Mouse (Mus musculus): ENCODE data around the gene Cacna1h. TPM values are rescaled to one million over a fixed set of nuclear protein-coding genes. Genes with fewer than 3 reads are reported as not detected.

Gene Cacna1h
- polyA plus RNA-seq, 1 experiment = 78.4 TPM

- no peaks in the 10 kb centered on the region for H3K36me3 ChIP-seq (ENCODE audit: control insufficient read depth, insufficient read depth, low read length)
- H3K27ac ChIP-seq (ENCODE audit: control insufficient read depth, insufficient read depth, low read depth, low read length) = no peak overlapping the region
- no peak overlapping the region for H3K4me3 ChIP-seq (ENCODE audit: control insufficient read depth, low read depth, low read length)
- no peaks in the 10 kb centered on the region for H3K4me1 ChIP-seq (ENCODE audit: control insufficient read depth, insufficient read depth, low read length)
- H3K27me3 ChIP-seq (ENCODE audit: control insufficient read depth, insufficient read depth, low read length) = no peaks in the 10 kb centered on the region
- no peak for TF ChIP-seq POLR2A (IDR thresholded peaks at IDR 0.05; ENCODE audit: control insufficient read depth, low read depth, low read length)
These were observed 12.3 kb upstream of the Cacna1h start for GRCm38 (mm10) chr17:25445841-25446240.

DNA sequence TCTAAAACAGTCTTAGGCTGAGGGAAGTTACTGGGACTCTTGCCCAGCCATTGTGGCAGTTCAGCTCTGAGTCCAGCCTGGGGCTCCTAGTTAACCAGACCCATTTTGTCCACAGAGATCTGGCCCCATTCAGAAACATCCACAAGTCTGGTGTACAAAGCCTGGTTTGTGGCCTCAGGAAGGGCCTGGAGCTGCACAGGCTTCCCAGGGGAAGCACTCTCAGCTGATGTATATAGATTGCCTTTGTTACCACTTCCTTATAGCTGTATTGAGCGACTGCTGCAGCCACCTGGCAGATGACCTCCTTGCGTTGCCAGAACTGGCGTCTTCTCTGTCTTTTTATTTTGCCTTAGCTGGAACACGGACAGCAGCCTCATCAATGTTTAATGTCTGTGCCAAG, 11.5 kb upstream of the Cacna1h start:
- H3K36me3 ChIP-seq (ENCODE audit: control insufficient read depth, insufficient read depth, low read length) = no peaks in the 10 kb centered on the region
- no peak overlapping the region for H3K27ac ChIP-seq (ENCODE audit: control insufficient read depth, insufficient read depth, low read depth, low read length)

GRCm38 (mm10) chr17:25442889-25443288, 9.3 kb upstream of the Cacna1h start:
- Histone ChIP-seq H3K4me3 (ENCODE audit: control insufficient read depth, low read depth, low read length) (no peak overlapping the region), H3K36me3 (ENCODE audit: control insufficient read depth, insufficient read depth, low read length) (no peaks in the 10 kb centered on the region), H3K4me1 (ENCODE audit: control insufficient read depth, insufficient read depth, low read length) (no peaks in the 10 kb centered on the region), H3K27me3 (ENCODE audit: control insufficient read depth, insufficient read depth, low read length) (no peaks in the 10 kb centered on the region), H3K27ac (ENCODE audit: control insufficient read depth, insufficient read depth, low read depth, low read length) (no peak overlapping the region)
- TF ChIP-seq POLR2A (IDR thresholded peaks at IDR 0.05; ENCODE audit: control insufficient read depth, low read depth, low read length) (no peak), CTCF (IDR thresholded peaks at IDR 0.05; ENCODE audit: control insufficient read depth, insufficient read depth, insufficient replicate concordance, low read depth, low read length) (no peak)

More for the DNA sequence above, 11.5 kb upstream of the Cacna1h start:
- TF ChIP-seq CTCF (IDR thresholded peaks at IDR 0.05; ENCODE audit: control insufficient read depth, insufficient read depth, insufficient replicate concordance, low read depth, low read length) (no peak), POLR2A (IDR thresholded peaks at IDR 0.05; ENCODE audit: control insufficient read depth, low read depth, low read length) (no peak)
- Histone ChIP-seq H3K4me3 (ENCODE audit: control insufficient read depth, low read depth, low read length) (no peak overlapping the region), H3K27me3 (ENCODE audit: control insufficient read depth, insufficient read depth, low read length) (no peaks in the 10 kb centered on the region), H3K4me1 (ENCODE audit: control insufficient read depth, insufficient read depth, low read length) (no peaks in the 10 kb centered on the region)

DNA sequence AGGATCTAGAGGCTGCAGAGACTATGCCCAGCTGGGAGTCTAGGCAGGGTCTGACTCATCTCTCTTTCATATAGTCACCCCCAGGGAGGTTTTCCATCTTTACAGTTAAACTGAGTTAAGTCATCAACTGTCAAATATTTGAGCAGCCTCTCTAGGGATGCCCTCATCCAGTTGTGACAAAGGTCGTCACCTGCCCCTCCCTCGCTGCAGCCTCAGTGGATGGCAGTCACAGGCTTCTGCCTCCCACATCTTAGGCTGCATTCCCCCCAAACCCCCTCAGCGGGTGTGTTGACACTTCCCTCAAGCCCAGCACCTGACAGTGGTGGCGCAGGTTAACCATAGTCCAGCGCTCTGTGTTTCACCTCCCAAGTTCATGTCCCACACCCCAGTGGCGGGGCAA, 7.8 kb upstream of the Cacna1h start:
- no peak overlapping the region for H3K27ac ChIP-seq (ENCODE audit: control insufficient read depth, insufficient read depth, low read depth, low read length)
- no peaks in the 10 kb centered on the region for H3K4me1 ChIP-seq (ENCODE audit: control insufficient read depth, insufficient read depth, low read length)
- TF ChIP-seq CTCF (IDR thresholded peaks at IDR 0.05; ENCODE audit: control insufficient read depth, insufficient read depth, insufficient replicate concordance, low read depth, low read length) = no peak
- no peak for TF ChIP-seq POLR2A (IDR thresholded peaks at IDR 0.05; ENCODE audit: control insufficient read depth, low read depth, low read length)

GRCm38 (mm10) chr17:25433223-25433616, 363 bp downstream of the Cacna1h start:
- H3K36me3 ChIP-seq (ENCODE audit: control insufficient read depth, insufficient read depth, low read length) = no peaks in the 10 kb centered on the region
- H3K4me3 ChIP-seq (ENCODE audit: control insufficient read depth, low read depth, low read length) = peak overlapping the region; percentile 89
- no peak for TF ChIP-seq CTCF (IDR thresholded peaks at IDR 0.05; ENCODE audit: control insufficient read depth, insufficient read depth, insufficient replicate concordance, low read depth, low read length)
- TF ChIP-seq POLR2A (IDR thresholded peaks at IDR 0.05; ENCODE audit: control insufficient read depth, low read depth, low read length) = no peak
- H3K27ac ChIP-seq (ENCODE audit: control insufficient read depth, insufficient read depth, low read depth, low read length) = no peak overlapping the region
- H3K27me3 ChIP-seq (ENCODE audit: control insufficient read depth, insufficient read depth, low read length) = no peaks in the 10 kb centered on the region
- peaks cover 19% of the 10 kb centered on the region for H3K4me1 ChIP-seq (ENCODE audit: control insufficient read depth, insufficient read depth, low read length)

More for the DNA sequence above, 7.8 kb upstream of the Cacna1h start:
- Histone ChIP-seq H3K4me3 (ENCODE audit: control insufficient read depth, low read depth, low read length) (no peak overlapping the region), H3K36me3 (ENCODE audit: control insufficient read depth, insufficient read depth, low read length) (no peaks in the 10 kb centered on the region), H3K27me3 (ENCODE audit: control insufficient read depth, insufficient read depth, low read length) (no peaks in the 10 kb centered on the region)

DNA sequence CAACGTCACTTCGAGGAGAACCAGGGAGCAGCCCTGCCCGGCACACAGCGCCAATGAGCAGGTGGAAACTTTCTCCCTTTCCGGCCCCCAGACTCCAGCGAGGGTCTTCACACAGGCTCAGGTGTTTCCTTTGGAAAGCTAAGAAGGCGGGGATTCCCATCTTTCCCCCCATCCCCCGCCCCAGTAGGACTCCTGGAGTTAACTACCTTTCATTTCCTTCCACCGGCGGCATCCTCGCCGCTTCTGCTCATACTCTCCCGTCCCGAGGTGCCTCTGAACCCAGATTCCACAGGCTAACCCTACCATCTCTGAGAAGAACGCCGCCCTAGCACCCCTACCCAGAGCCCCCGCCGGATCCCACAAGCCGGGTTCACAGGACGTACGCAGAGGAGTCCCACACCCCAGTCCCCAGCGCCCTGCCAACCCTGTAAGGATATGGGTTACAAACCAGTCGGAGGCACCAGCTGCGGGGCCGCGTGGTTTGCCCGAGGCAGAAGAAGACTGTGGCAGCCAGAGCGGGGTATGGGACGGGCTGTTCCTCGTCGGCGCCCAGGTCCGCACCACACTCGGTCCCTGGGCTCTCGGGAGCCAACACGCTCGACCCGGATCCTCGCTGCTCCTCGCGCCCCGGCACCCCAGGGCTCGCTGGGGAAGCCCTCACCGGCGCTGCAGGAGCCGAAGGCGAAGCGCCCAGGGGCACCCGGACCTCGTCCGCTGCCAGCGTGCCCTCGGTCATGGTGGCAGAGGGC, 976 bp downstream of the Cacna1h start:
- peaks cover 19% of the 10 kb centered on the region for H3K4me1 ChIP-seq (ENCODE audit: control insufficient read depth, insufficient read depth, low read length)
- H3K27me3 ChIP-seq (ENCODE audit: control insufficient read depth, insufficient read depth, low read length) = no peaks in the 10 kb centered on the region
- H3K4me3 ChIP-seq (ENCODE audit: control insufficient read depth, low read depth, low read length) = peak overlapping the region; percentile 89
- peak; percentile 27; the same call in 1 of the 2 replicates for TF ChIP-seq POLR2A (IDR thresholded peaks at IDR 0.05; ENCODE audit: control insufficient read depth, low read depth, low read length)
- TF ChIP-seq CTCF (IDR thresholded peaks at IDR 0.05; ENCODE audit: control insufficient read depth, insufficient read depth, insufficient replicate concordance, low read depth, low read length) = no peak
- no peak overlapping the region for H3K27ac ChIP-seq (ENCODE audit: control insufficient read depth, insufficient read depth, low read depth, low read length)
- H3K36me3 ChIP-seq (ENCODE audit: control insufficient read depth, insufficient read depth, low read length) = no peaks in the 10 kb centered on the region

DNA sequence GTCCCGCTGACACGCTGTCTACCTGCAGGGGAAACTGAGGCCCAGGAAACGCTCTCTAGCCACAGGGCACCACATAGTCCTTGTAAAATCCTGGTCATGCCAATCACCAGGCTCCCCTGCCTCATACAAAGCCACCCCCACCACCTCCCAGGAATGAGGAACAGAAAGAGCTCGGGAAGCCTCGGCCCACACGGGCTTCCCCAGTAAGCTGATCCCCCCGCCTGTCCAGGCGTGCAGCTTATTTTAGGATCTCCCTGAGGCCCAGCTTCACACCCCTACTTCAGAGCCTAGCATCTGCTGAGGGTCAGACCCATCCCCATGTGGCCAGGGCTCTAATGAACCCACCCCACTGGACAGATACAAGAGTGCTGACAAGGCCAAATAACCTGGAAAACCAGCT, 3.0 kb downstream of the Cacna1h start:
- TF ChIP-seq CTCF (IDR thresholded peaks at IDR 0.05; ENCODE audit: control insufficient read depth, insufficient read depth, insufficient replicate concordance, low read depth, low read length) (no peak), POLR2A (IDR thresholded peaks at IDR 0.05; ENCODE audit: control insufficient read depth, low read depth, low read length) (no peak)
- H3K27ac ChIP-seq (ENCODE audit: control insufficient read depth, insufficient read depth, low read depth, low read length) = no peak overlapping the region
- no peaks in the 10 kb centered on the region for H3K27me3 ChIP-seq (ENCODE audit: control insufficient read depth, insufficient read depth, low read length)
- H3K36me3 ChIP-seq (ENCODE audit: control insufficient read depth, insufficient read depth, low read length) = no peaks in the 10 kb centered on the region
- H3K4me1 ChIP-seq (ENCODE audit: control insufficient read depth, insufficient read depth, low read length) = peaks cover 19% of the 10 kb centered on the region
- no peak overlapping the region for H3K4me3 ChIP-seq (ENCODE audit: control insufficient read depth, low read depth, low read length)
